Mouse (Mus musculus): ENCODE measurements around the gene Pthlh.
A peak's percentile ranks its signal among the peaks of the same experiment; 100 is the strongest.

Gene Pthlh

DNA sequence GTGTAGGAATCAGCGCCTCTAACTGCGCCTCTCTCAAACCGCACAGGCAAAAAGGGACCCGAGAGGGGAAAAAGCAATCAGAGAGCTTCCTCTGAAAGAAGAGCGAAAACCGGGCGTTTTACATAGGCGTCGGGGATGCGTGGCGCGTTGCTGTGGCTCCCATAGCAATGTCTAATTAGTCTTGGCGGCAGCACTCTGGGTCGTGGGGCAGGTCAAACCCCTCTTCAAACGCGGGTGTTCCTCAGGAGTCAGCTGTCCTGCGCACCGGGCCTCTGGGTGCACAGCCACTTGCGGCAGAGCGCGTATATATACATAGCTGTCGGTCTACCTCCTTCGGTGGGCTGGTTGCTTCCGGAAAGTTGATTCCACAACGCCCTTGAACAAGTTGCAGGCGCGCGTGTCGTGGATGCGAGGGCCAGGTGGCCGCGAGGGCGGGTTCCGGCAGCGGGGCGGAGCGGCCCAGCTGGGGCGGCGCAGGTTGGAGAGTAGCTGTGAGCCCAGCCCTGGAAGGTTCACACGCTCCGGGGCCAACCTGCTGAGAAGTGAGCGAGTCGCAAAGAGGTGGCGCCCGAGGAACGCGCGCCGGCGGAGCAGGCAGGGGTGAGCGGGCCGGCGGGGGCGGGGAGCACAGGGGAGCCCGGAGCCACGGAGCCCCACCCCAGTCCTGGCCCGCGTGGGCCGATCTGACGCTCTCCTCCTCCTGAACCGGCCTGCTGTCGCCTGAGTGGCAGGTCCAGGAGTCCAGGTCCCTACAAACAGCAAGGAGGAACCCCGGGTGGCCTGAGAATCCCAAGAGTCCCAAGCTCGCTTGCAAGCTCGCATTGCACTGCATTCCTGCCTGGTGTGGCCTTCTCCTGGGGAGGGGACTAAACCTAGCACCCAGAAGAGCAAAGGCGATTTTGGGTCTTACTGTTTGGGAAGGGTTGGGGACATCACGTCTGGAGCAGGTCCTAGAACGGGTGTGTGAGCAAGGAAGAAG is at the start of gene Pthlh:
Gene Pthlh (minus strand): TSS at position 597 of the 979 bp plus-strand sequence.
- DNase-seq, result peak; percentile 96

DNA sequence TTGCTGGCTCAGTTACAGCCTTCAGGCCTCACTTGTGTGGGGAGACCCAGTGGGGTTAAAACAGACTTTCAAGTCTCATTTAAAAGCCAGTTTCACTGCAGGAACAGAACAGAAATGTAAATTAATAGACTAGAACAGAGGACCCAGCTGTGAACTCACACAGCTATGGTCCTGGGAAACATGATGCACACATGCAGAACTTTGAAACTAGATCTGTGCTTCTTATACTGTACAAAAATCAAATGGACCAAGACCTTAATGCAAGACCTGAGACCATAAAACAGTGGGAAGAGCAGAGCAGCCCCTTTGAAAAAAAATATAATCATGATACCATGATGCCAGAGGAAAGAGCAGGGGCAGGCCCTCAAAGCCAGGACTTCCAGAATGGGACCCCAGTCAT is 49.3 kb upstream of the Pthlh start:
- no peak for DNase-seq

DNA sequence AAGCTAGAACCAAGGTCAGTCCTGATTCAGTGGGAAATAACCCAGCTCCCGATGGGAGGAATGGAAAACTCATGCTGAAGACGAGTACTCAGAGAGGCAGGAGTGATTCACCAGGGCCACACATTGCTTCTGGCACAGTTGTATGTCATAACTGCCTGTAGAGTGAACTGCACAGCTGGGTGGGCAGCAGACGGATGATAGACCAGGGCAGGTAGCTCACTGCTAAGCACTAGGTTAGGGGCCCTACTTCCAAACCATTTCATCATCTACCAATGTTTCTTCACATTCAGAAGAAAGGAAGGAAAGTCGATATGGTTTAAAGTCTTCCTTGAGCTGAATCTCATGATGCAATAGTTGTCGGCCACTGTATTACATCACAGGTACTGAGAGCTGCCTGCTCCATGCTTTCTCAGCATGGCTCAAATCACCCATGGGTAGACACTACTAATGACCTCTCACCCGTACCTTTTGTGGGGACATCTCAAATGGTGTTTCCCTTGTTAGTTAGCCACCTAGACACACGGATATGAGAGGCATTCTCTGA is 46.5 kb upstream of the Pthlh start:
- DNase-seq, result no peak

DNA sequence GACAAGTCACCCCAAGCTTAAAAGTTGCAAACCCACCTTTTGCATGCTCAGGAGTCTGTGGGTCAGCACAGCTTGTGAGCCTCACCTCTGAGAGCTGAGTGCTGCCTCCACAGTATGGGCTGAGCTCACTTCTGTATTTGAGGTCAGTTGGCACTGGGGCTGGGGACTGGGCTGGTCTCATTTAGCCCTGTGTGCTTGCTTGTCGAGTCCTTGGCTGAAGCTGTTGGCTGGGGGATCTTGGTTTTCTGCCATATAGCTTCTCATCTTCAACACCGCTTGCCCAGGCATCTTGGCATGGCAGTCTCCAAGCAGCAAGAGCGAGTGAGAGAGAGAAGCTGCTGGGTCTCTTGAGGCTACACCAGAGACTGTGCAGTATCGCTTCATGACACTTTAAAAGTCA is 46.1 kb upstream of the Pthlh start:
- DNase-seq, result peak; percentile 83

DNA sequence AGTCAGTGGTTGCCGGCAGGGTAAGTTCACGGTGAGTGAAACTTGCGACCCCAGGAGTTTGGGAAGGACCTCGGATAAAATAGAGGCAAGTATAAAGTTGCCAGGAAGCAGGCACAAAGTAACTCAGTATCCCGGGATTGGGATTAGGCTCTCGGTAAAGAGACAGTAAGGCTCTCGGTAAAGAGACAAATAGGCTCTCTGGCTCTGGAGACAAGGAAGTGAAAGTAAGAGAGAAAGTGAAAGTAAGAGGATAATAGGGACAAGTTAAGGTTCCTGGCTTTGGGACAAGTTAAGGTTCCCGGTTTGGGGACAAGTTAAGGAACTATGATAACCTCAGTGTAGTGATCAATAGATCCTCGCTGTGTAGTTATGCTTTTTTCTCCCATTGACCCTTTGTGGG is 40.3 kb upstream of the Pthlh start:
- peak; percentile 93 for DNase-seq

DNA sequence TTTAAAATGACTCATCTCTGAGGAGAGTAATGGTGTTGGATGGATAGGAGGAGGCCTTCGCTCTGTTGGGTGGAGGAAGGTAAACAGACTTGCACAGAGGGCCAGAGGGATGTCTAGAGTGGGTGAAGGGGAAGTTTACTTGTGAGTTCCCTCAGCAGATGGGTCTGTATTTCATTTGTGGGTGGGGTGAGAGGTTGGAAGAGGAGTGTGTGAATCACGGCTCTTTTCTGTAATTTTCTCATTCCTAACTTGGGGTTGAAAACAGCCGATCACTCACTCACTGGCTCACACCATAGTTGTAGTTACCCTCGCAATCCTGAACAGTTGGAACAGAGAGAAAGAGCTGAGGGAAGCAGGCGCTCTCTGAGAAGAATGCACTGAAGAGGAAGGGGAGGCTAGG is 35.6 kb upstream of the Pthlh start:
- peak; percentile 53 for DNase-seq

DNA sequence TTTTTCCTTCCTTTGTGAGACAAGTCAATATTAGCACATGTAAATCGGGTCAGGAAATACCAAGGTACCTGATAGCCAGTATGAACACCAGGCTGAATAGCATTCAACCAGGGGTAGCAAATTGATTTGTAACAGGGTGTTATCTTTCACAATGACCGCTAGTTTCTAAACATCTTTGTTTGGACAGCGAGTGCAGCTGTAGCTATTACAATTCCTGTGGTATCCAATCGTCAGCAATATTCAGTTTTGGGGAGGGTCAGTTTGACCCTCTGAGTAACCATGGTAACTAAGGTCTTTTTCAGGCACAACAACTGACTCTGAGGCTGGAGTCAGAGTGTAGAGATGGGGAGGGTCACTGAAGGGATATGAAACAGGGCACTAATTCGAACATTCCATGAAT is 15.3 kb upstream of the Pthlh start:
- peak; percentile 61 for DNase-seq

DNA sequence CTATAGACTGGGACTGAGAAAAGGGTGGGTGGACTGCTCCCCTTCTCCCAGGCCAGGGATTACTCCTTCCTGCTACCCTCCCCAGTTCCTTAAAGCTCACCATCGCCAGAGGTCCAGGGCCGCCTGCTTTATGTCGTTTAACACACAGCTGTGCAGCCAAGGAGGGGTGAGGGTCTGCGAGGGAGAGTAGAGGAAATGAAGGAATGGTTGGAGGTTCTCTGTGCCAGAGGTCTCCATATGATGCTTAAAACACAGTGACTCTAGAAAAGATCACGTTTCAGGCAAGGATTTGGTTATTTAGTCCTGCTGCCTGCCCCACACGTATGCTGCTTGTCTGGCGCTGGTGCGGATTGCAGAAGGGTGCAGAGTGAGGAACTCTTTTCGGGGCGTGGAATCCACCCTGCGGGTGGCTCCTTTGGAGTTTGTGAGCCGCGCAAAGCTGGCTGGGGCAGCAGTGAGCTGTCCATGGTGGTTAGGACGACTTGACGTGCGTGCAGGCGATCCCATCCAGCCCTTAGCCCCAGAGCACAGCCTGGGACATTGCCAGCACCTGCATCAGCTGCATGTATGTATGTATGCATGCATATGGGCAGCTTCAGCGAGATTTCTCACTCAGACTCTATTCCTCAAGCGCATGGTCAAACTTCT is 4.3 kb upstream of the Pthlh start:
- DNase-seq, result peak; percentile 83

DNA sequence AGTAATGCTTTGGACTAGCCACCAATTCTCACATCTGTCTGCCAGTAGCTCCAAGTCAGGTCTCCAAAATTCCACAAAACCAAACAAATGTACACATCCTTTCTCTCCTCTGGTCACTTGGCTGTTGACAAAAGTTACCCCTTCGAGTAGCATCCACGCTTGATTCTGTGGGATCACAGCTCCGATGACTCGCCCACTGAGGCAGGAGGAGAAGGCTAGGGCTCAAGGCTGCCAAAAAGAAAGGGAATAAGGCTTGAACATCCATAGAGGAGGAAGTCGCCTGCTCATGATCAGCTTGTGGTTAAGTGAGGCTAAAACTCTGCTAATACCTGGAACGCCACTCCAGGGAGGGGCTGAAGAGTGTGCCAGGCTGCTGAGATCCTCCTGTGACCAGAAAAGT is 2.5 kb upstream of the Pthlh start:
- peak; percentile 63 for DNase-seq

DNA sequence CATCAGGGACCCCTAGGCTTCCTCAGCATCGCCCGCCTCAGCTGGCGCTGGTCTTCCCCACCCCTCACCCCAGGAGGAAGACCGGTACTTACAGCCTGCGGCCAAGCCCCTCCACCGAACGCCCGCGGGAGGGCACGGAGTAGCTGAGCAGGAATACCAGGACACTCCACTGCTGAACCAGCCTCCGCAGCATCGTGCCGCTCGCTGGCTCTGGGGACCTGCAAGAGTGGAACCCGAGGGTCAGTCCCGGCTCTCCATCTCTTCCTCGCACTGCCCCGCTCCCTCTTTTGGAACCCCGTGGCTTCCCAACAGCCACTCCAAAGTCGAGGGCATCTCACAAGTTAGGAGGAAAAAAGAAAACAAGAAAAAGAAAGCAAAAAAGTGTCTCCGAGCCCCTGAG is 805 bp downstream of the Pthlh start:
- peak; percentile 85 for DNase-seq

DNA sequence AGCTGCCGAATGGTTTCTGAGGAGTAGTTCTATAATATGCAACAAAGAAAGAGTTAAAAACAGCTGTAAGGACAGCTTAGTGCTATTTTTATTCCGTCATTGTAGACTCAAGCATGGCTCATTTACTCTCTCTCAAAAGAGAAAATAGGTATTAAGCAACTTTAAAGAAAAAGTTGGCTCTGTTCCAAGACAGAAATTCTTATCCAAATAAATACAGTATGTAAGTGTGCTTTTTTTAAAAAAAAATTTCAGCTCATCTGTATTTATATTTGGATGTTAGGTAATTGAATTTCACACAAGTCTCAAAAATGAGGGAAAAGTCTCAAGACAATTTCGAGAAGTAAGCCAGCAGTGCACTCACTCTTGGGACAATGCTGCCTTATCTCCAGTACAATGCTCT is 2.4 kb downstream of the Pthlh start:
- peak; percentile 33 for DNase-seq

DNA sequence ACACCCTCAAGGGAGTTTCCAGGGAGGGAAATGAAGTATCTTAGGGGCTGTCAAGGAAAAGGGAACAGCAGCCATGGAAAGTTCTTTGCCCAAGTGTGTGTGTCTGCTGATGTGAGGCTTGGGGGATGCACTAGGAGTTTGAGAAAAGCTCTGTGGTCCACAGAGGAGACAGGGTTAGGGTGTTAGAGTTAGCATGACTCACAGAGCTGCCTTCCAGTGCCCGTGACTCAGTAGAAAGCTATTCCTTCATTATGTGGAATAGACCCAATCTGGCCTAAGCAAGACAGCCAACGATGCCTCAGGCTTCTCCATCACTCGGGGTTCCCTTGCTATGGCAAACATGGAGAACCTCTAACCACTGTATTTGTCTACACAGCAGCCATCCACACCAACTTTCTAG is 3.2 kb downstream of the Pthlh start:
- DNase-seq, result peak; percentile 82

DNA sequence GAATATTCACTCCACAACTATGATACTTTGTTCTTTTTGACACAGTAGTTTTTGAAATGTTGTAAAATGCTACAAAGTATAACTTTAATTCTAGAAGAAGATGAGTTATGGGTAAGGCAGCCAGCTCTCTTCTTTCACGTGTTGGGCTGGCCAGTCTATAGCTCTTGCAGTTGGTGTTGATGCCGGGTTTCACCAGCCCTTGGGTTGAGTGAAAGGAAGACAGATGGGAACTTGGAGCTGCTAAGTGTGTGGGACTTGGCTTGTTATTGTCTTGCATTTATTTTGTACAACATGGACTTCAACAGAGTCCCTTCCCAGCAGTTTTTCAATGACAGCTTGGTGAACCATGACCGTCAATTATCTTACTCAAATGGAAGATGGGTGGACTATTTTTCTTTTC is 16.2 kb downstream of the Pthlh start:
- DNase-seq, result peak; percentile 44

DNA sequence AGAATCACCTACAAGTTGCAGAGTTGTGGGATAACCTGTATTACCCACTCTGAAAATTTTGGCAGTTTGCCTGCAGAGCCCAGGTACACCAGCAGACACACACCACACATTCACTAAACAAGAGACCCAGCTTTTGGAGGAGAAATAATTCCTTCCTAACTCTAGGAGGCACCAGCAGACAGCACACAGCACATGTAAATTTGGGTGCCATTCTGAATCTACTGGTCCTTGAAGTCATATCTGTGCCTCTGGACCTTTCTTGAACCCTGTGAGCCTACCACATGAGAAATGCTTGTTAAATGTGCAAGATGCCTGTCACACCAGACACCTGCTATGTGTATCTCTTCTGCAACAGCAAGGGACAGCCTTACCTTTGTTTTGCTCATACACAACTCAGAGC is 19.7 kb downstream of the Pthlh start:
- peak; percentile 67 for DNase-seq

DNA sequence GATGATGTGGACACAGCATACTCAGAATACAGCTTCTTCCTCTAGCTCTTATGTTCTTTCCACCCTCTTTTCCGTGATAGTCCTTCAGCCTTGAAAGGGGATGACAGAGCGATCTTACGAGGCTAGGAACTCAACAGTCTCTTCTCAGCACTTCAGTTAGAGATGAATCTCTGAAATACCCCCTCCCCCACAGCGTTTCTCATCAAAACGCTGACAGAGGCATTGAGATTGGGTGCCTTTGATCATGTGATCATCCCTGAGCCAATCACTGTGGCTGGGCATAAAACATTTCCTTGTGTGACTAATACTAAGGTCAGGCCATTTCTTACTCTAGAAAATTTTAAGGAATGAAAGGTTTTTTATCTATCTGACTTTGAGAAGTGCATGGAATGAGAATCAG is 20.3 kb downstream of the Pthlh start:
- peak; percentile 66 for DNase-seq

DNA sequence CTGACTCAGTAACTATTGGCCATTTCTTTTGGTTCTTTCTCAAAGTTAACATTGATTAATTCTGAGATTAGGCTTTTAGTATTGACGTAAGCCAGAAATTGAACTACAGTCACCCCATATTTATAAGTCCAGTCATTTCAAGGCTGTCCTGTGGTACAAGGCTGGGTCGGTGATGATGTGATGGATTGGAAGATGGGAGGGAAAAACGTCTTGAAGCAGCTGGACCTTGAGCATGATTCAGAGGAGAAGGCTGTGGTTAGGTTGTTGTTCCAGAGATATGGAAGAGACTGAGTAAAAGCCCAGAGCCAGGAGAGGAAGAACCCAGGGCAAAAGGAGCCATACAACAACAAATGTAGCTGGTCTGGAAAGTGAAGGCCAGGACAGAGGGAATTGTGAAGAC is 22.4 kb downstream of the Pthlh start:
- DNase-seq, result peak; percentile 74

DNA sequence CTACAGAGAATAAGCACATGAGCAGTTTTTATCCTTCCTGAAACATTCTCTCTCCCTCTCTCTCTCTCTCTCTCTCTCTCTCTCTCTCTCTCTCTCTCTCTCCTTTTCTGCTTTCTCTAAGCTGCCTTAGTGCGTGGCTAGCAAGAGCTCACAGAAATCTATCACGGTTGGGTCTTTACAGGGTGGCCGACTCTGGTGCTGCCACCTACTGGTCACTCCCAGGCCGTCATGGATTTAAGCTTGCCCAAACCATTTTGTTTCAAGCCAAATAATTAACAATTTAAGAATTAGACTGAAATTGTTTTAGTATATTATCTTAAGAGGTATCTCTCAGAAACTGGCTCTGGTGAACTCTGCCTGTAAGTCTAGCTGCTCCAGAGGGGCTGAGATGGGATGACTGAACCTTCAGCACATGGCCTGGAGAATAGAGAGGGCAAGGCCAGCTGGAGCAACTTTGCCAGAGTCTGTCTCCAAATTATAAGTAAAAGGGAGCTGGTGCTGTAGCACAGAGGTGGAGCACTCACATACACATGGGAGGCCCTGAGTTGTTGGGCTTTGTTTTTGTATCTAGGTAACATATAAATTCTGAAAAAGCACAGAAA is 23.7 kb downstream of the Pthlh start:
- DNase-seq, result peak; percentile 85

DNA sequence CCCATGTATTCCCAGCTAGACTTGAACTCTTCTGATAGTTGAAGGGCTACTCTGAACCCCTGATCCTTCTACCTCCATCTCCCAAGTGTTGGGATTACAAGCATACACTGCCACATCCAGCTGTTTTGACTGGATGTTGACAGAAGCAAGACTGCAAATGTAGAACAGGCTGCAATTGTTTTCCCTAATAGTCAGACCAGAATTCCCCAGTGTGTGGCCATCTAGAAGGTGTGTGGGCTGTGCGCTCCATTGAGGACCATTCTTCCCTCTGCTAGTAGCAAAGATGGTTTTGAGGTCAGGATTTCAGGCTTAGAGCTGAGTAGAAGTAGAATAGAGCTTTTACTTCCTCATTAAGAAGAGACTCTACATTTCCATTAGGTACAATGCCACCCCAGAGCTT is 37.3 kb downstream of the Pthlh start:
- DNase-seq, result peak; percentile 63

DNA sequence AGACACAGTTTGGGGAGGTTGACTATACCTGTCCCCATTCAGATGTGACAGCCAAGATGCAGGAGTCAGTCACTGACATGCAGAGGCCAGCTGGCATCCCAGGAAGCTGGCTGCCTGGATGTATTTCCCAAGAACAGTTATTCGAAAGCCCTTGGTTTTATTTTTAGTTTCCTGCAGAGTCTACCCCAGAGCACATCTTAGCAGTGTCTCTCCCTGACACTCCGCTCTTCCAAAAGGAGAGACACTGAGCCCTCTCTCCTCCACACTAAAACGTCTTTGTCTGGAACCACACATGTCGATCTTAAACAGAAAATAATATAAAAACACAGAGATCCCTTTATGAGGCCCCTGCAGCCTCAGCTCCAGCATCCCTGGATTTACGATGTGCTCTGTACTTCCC is 44.9 kb downstream of the Pthlh start:
- DNase-seq, result peak; percentile 9

DNA sequence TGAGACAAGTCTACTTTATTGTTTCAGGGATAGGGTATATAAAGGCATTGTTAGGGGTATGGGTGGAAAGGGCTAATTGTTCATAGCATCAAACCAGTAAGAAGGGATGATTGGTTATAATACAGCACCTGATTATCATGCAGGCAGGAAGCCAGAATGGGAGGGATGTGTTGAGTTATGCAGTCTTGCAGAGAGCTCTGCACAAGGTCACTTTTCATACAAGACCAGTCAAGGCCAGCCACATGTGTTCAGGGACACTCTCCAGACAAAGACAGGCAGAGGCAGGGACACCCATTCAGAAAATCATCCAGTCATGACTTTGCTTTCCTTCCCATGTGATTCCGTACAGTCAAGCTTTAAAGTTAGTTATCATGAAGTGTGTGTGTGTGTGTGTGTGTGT is 47.8 kb downstream of the Pthlh start:
- DNase-seq, result peak; percentile 64

DNA sequence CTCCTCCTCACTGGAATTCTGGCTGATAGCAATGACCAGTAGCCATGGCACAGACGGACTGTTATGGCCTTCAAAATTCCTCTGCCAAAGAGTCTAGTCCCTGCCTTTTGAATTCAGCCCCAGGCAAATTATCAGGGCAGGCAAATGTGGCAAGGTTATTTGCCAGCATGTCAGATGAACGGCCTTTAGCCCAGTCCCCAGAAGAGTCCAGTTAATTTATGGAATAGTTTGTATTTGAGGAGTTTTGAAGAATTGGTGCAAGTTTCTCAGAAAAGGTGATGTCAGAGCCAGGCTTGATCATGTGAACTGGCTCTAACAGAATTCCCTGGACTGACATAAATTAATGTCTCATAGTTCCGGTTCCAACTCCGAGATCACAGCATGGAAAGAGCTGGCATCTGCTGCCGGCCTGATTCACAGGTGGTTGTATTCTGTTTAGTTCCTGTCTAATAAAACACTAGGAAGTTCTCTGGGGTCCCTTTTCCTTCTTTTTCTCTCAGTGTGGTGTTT is 56.1 kb downstream of the Pthlh start:
- peak; percentile 40 for DNase-seq
